Mouse (Mus musculus): ENCODE results near the gene Xrn1. TPM values are rescaled to one million over a fixed set of nuclear protein-coding genes. Genes with fewer than 3 reads are reported as not detected.

The Xrn1 gene
- total and polyA plus RNA-seq, 3 experiments: 8.1 to 11.9 (median 9.3) TPM

GRCm38 (mm10) chr9:96067507-96067906 lies 112.9 kb downstream of the Xrn1 start:
- no peaks in the 10 kb centered on the region; a peak in 1 of 4 replicates for H3K4me1 ChIP-seq (ENCODE audit: control insufficient read depth in 1 of 2, insufficient read depth in 2 of 2)
- DNase-seq (ENCODE audit: extremely low read depth): no peak
- no peaks in the 10 kb centered on the region for H3K27me3 ChIP-seq (replicated peaks)
- no peak overlapping the region for H3K9ac ChIP-seq (ENCODE audit: insufficient read depth, low read depth)
- H3K4me3 ChIP-seq (replicated peaks in 1 of 3; ENCODE audit: low read depth in 2 of 3, low read length in 2 of 3, poor library complexity in 1 of 3): no peak overlapping the region
- H3K4me2 ChIP-seq (ENCODE audit: insufficient read depth, low read depth, poor library complexity, severe bottlenecking): no peak overlapping the region
- TF ChIP-seq IRF4 (IDR thresholded peaks at IDR 0.05; ENCODE audit: low read depth, low read length) (no peak), ZKSCAN1 (IDR thresholded peaks at IDR 0.05; ENCODE audit: borderline replicate concordance, low read depth, low read length) (no peak), NRF1 (IDR thresholded peaks at IDR 0.05; ENCODE audit: low read depth, low read length) (no peak), POLR2AphosphoS2 (IDR thresholded peaks at IDR 0.05; ENCODE audit: low read depth, low read length) (no peak), E2F4 (IDR thresholded peaks at IDR 0.05; ENCODE audit: insufficient replicate concordance, low read depth, low read length) (no peak), MAZ (IDR thresholded peaks at IDR 0.05; ENCODE audit: low read depth, low read length) (no peak), CHD2 (IDR thresholded peaks at IDR 0.05; ENCODE audit: low read length) (no peak), JUN (IDR thresholded peaks at IDR 0.05; ENCODE audit: insufficient read depth, low read depth, low read length) (no peak), RCOR1 (conservative IDR thresholded peaks at IDR 0.05; ENCODE audit: low read depth, low read length) (no peak), UBTF (IDR thresholded peaks at IDR 0.05; ENCODE audit: low read depth, low read length) (no peak), SMC3 (IDR thresholded peaks at IDR 0.05; ENCODE audit: low read depth, low read length) (no peak), ETS1 (conservative IDR thresholded peaks at IDR 0.05; ENCODE audit: low read depth, low read length) (no peak), MYC (IDR thresholded peaks at IDR 0.05; ENCODE audit: low read depth, low read length) (no peak)
- no peaks in the 10 kb centered on the region for H3K79me2 ChIP-seq (replicated peaks; ENCODE audit: control insufficient read depth, extremely low read depth, insufficient read depth, poor library complexity, severe bottlenecking)
- no peaks in the 10 kb centered on the region for H3K9me3 ChIP-seq (replicated peaks; ENCODE audit: low read length)
- in situ Hi-C loops (cut with MboI; ENCODE audit: low pct_ligation_motif_present, low pct_unique_long_range_greater_than_20kb, low sequenced_read_pairs) (no loop called here), dilution Hi-C loops (cut with MboI; ENCODE audit: extremely low pct_ligation_motif_present, extremely low pct_unique_long_range_greater_than_20kb, low sequenced_read_pairs) (no loop called here)
- no peak overlapping the region for H3K27ac ChIP-seq (ENCODE audit: insufficient read depth, low read depth)
- no peaks in the 10 kb centered on the region for H3K36me3 ChIP-seq (replicated peaks in 1 of 2; ENCODE audit: control insufficient read depth in 1 of 2, insufficient read depth in 1 of 2, low read length in 1 of 2)

GRCm38 (mm10) chr9:96078752-96079315 lies 124.3 kb downstream of the Xrn1 start:
- Histone ChIP-seq H3K4me2 (ENCODE audit: insufficient read depth, low read depth, poor library complexity, severe bottlenecking) (no peak overlapping the region), H3K36me3 (replicated peaks in 1 of 2; ENCODE audit: control insufficient read depth in 1 of 2, insufficient read depth in 1 of 2, low read length in 1 of 2) (no peaks in the 10 kb centered on the region), H3K9me3 (replicated peaks; ENCODE audit: low read length) (no peaks in the 10 kb centered on the region), H3K79me2 (replicated peaks; ENCODE audit: control insufficient read depth, extremely low read depth, insufficient read depth, poor library complexity, severe bottlenecking) (no peaks in the 10 kb centered on the region), H3K4me3 (replicated peaks in 1 of 3; ENCODE audit: low read depth in 2 of 3, low read length in 2 of 3, poor library complexity in 1 of 3) (no peak overlapping the region), H3K4me1 (ENCODE audit: control insufficient read depth in 1 of 2, insufficient read depth in 2 of 2) (no peaks in the 10 kb centered on the region), H3K27ac (ENCODE audit: insufficient read depth, low read depth) (no peak overlapping the region), H3K9ac (ENCODE audit: insufficient read depth, low read depth) (no peak overlapping the region), H3K27me3 (replicated peaks) (peaks cover 4% of the 10 kb centered on the region)
- no peak for DNase-seq (ENCODE audit: extremely low read depth)
- in situ Hi-C loops (cut with MboI; ENCODE audit: low pct_ligation_motif_present, low pct_unique_long_range_greater_than_20kb, low sequenced_read_pairs) (no loop called here), dilution Hi-C loops (cut with MboI; ENCODE audit: extremely low pct_ligation_motif_present, extremely low pct_unique_long_range_greater_than_20kb, low sequenced_read_pairs) (no loop called here)
- TF ChIP-seq CTCF (conservative IDR thresholded peaks at IDR 0.05 in 1 of 2, IDR thresholded peaks at IDR 0.05 in 1 of 2; ENCODE audit: low read depth in 2 of 2, low read length in 2 of 2): no peak
- no peak for TF ChIP-seq TBP (conservative IDR thresholded peaks at IDR 0.05; ENCODE audit: low read depth, low read length)
- no peak for TF ChIP-seq CHD2 (IDR thresholded peaks at IDR 0.05; ENCODE audit: low read length)
- no peak for TF ChIP-seq PAX5 (IDR thresholded peaks at IDR 0.05; ENCODE audit: low read length)
- no peak for TF ChIP-seq POLR2A (IDR thresholded peaks at IDR 0.05; ENCODE audit: low read depth, low read length)
- no peak for TF ChIP-seq HCFC1 (IDR thresholded peaks at IDR 0.05; ENCODE audit: low read depth, low read length)
